Mouse (Mus musculus) liver, embryonic 13.5 days (tissue): ENCODE results near the gene Ano2. TPM values are rescaled to one million over a fixed set of nuclear protein-coding genes. Genes with fewer than 3 reads are reported as not detected.

Source experiments
- ATAC-seq: fragments of 200-750 bp; cut with Nextera tagmentation; 2 replicates; pipeline ENCODE4 v1.8.0; 2017; ENCODE audit warnings: low read depth, mild to moderate bottlenecking, moderate number of reproducible peaks, moderate library complexity
- DNase-seq: peaks from one replicate; pipeline ENCODE4 v3.0.0; 2022
- H3K27ac ChIP-seq: fragments of 300-500 bp; sonication (generic); 2 replicates; pipeline ENCODE4 v1.5.1; 2015; ENCODE audit warnings: moderate library complexity, mild to moderate bottlenecking, inconsistent platforms
- H3K27me3 ChIP-seq: fragments of 300-500 bp; sonication (generic); 2 replicates; pipeline ENCODE4 v1.6.1; 2015; ENCODE audit warnings: mild to moderate bottlenecking, inconsistent platforms
- H3K36me3 ChIP-seq: fragments of 300-500 bp; sonication (generic); 2 replicates; pipeline ENCODE4 v1.6.1; 2015; ENCODE audit warnings: mild to moderate bottlenecking, inconsistent platforms
- H3K4me1 ChIP-seq: fragments of 300-500 bp; sonication (generic); replicated peaks from 2 replicates; pipeline ENCODE4 v1.6.1; 2015; ENCODE audit warnings: inconsistent platforms
- H3K4me2 ChIP-seq: fragments of 300-500 bp; sonication (generic); 2 replicates; pipeline ENCODE4 v1.6.1; 2015; ENCODE audit warnings: inconsistent platforms, mild to moderate bottlenecking, moderate library complexity
- H3K4me3 ChIP-seq: fragments of 300-500 bp; sonication (generic); replicated peaks from 2 replicates; pipeline ENCODE4 v1.5.1; 2015; ENCODE audit warnings: mild to moderate bottlenecking, inconsistent platforms
- H3K9ac ChIP-seq: fragments of 300-500 bp; sonication (generic); 2 replicates; pipeline ENCODE4 v1.6.1; 2015; ENCODE audit warnings: mild to moderate bottlenecking, inconsistent platforms
- H3K9me3 ChIP-seq: fragments of 300-500 bp; sonication (generic); replicated peaks from 2 replicates; pipeline ENCODE4 v1.6.1; 2016; ENCODE audit warnings: inconsistent platforms
- WGBS: fragments of 180-500 bp; shearing (Covaris S2); methylation state at CpG from one replicate; pipeline ENCODE4 v1.1.7; 2015; ENCODE audit not compliant: insufficient replicate concordance; 5-methylcytosine and 5-hydroxymethylcytosine counted together
- polyA plus RNA-seq: library from polyadenylated mRNA; unstranded; fragments of >200 nt; fragmentation: Nextera tagmentation; extraction: Ambion mirVana; gene quantifications from 2 replicates; pipeline ENCODE4 v1.2.1, GENCODE M21; 2015

Gene Ano2
- polyA plus RNA-seq, 1 experiment from 2014 or later = 0.18 TPM

- Histone ChIP-seq H3K27ac (no peak overlapping the region), H3K27me3 (no peaks in the 10 kb centered on the region), H3K36me3 (no peaks in the 10 kb centered on the region), H3K9ac (no peak overlapping the region), H3K9me3 (no peaks in the 10 kb centered on the region), H3K4me1 (no peaks in the 10 kb centered on the region), H3K4me3 (no peak overlapping the region), H3K4me2 (no peak overlapping the region)
- no peak for DNase-seq
- no peak for ATAC-seq
- WGBS = 67% methylated on average over 12 of the region's 12 CpGs
Measured at GRCm38 (mm10) chr6:126088489-126089265, 398.5 kb downstream of the Ano2 start.

Other genes starting within 250 kb of the Ano2 start
- gene Cd9, start 195.6 kb upstream of the Ano2 start, polyA plus RNA-seq = 92.5 and 94.7 TPM in 2 replicates
- 12.7 and 13.3 TPM in 2 replicates for gene Vwf, start 143.6 kb upstream of the Ano2 start, polyA plus RNA-seq